Mouse (Mus musculus): ENCODE results near the gene Ifih1.

GRCm38 (mm10) chr2:62562661-62563485 lies 83.2 kb downstream of the Ifih1 start:
- no peak for TF ChIP-seq CTCF (IDR thresholded peaks at IDR 0.05; ENCODE audit: extremely low read depth, insufficient read length, insufficient replicate concordance, low read depth, low read length)
- TF ChIP-seq POLR2A (IDR thresholded peaks at IDR 0.05; ENCODE audit: low read depth, low read length), result no peak
